In genomic region chr11:118014391-118014995, GRCm38 (mm10) we compare ENCODE assay signal across 16 mouse cellular contexts. TPM values are rescaled to one million over a fixed set of nuclear protein-coding genes. Genes with fewer than 3 reads are reported as not detected.
DNase-seq lines count a peak whose midpoint lies in the region; ATAC-seq lines count a peak whose summit lies in the region.
"Had no signal": no experiment of that assay in that cellular context is flagged by ENCODE, and none has a peak within 500 bp of the region (broad histone marks: within the 10 kb centered on the region; RNA-seq: fewer than 3 reads in every experiment).

No protein-coding gene starts in this region.

- no peak for ATAC-seq in hindbrain, embryonic 12.5 days (ENCODE audit: low FRiP score)
- ATAC-seq in hindbrain, embryonic 14.5 days (ENCODE audit: low FRiP score): no peak
- ATAC-seq in intestine, embryonic 15.5 days: no peak

- no peaks in the 10 kb centered on the region for H3K9me3 ChIP-seq in hindbrain, embryonic 12.5 days (replicated peaks)
- no peaks in the 10 kb centered on the region for H3K9me3 ChIP-seq in hindbrain, embryonic 14.5 days (ENCODE audit: control insufficient read depth, low read length)
- no peaks in the 10 kb centered on the region for H3K9me3 ChIP-seq in intestine, embryonic 15.5 days
- H3K9me3 ChIP-seq: hindbrain, embryonic 15.5 days; liver, embryonic 15.5 days; stomach, embryonic 15.5 days had no signal

- no peak overlapping the region for H3K27ac ChIP-seq in hindbrain, embryonic 12.5 days
- no peak overlapping the region for H3K27ac ChIP-seq in hindbrain, embryonic 14.5 days
- no peak overlapping the region for H3K27ac ChIP-seq in intestine, embryonic 15.5 days
- H3K27ac ChIP-seq: heart, adult 2 months; hindbrain, embryonic 15.5 days; kidney, postnatal 0 days; liver, embryonic 15.5 days; macrophage; stomach, embryonic 15.5 days had no signal

- H3K36me3 ChIP-seq in hindbrain, embryonic 12.5 days: peaks cover 54% of the 10 kb centered on the region
- peaks cover 20% of the 10 kb centered on the region for H3K36me3 ChIP-seq in hindbrain, embryonic 14.5 days (replicated peaks; ENCODE audit: control insufficient read depth, insufficient read depth)
- H3K36me3 ChIP-seq in intestine, embryonic 15.5 days: peaks cover 6% of the 10 kb centered on the region; the same call in 1 of the 2 replicates

- no peak overlapping the region for H3K4me3 ChIP-seq in hindbrain, embryonic 12.5 days
- H3K4me3 ChIP-seq in hindbrain, embryonic 14.5 days (replicated peaks; ENCODE audit: low read length): no peak overlapping the region
- no peak overlapping the region for H3K4me3 ChIP-seq in intestine, embryonic 15.5 days (replicated peaks)
- H3K4me3 ChIP-seq: heart, adult 2 months; hindbrain, embryonic 15.5 days; liver, embryonic 15.5 days; stomach, embryonic 15.5 days had no signal

- no peak for DNase-seq in hindbrain, embryonic 14.5 days (ENCODE audit: low spot score)
- peak; percentile 72 for DNase-seq in T-cell, adult 2 months (ENCODE audit: low spot score)
- peak; percentile 39 to 48 for DNase-seq in natural killer cell, adult 2 months (ENCODE audit: low spot score in 2 of 2)
- peak; percentile 83 for DNase-seq in thymus, postnatal 25 days
- no peak for DNase-seq in layer of hippocampus, adult 18-20 months (ENCODE audit: low spot score in 2 of 2)
- DNase-seq in kidney, postnatal 14 days: no peak
- DNase-seq: cerebellum, adult 18-20 months; embryo, embryonic 11 days had no signal

- H3K27me3 ChIP-seq in hindbrain, embryonic 12.5 days: no peaks in the 10 kb centered on the region
- no peaks in the 10 kb centered on the region for H3K27me3 ChIP-seq in hindbrain, embryonic 14.5 days (ENCODE audit: control insufficient read depth, insufficient read depth, low read length)
- H3K27me3 ChIP-seq in intestine, embryonic 15.5 days (replicated peaks): no peaks in the 10 kb centered on the region
- H3K27me3 ChIP-seq: hindbrain, embryonic 15.5 days; liver, embryonic 15.5 days; stomach, embryonic 15.5 days had no signal

- 0 out of 2 replicates have a peak overlapping the region, but pooled peaks have one; percentile 5 for H3K9ac ChIP-seq in hindbrain, embryonic 12.5 days
- no peak overlapping the region for H3K9ac ChIP-seq in hindbrain, embryonic 14.5 days
- no peak overlapping the region for H3K9ac ChIP-seq in intestine, embryonic 15.5 days
- H3K9ac ChIP-seq: hindbrain, embryonic 15.5 days; liver, embryonic 15.5 days; stomach, embryonic 15.5 days had no signal

- WGBS in hindbrain, embryonic 12.5 days: 84% methylated on average over 12 of the region's 12 CpGs
- 86% methylated on average over 12 of the region's 12 CpGs for WGBS in hindbrain, embryonic 14.5 days
- 78% methylated on average over 12 of the region's 12 CpGs for WGBS in intestine, embryonic 15.5 days

- no peak overlapping the region for H3K4me2 ChIP-seq in hindbrain, embryonic 12.5 days (replicated peaks)
- H3K4me2 ChIP-seq in hindbrain, embryonic 14.5 days (replicated peaks): no peak overlapping the region
- no peak overlapping the region for H3K4me2 ChIP-seq in intestine, embryonic 15.5 days (replicated peaks)
- H3K4me2 ChIP-seq: hindbrain, embryonic 15.5 days; liver, embryonic 15.5 days; stomach, embryonic 15.5 days had no signal

- peaks cover 15% of the 10 kb centered on the region for H3K4me1 ChIP-seq in hindbrain, embryonic 12.5 days
- H3K4me1 ChIP-seq in hindbrain, embryonic 14.5 days (replicated peaks; ENCODE audit: control insufficient read depth, insufficient read depth, low read length): peaks cover 5% of the 10 kb centered on the region; the same call in 1 of the 2 replicates
- peaks cover 40% of the 10 kb centered on the region for H3K4me1 ChIP-seq in intestine, embryonic 15.5 days (replicated peaks)

RNA-seq across cellular contexts. Expression of gene Pgs1, which starts 28.4 kb away (rescaled TPM):
- polyA plus RNA-seq in hindbrain, embryonic 12.5 days (2016; fragmentation: Nextera tagmentation; extraction: Ambion mirVana): 41.8 and 46.7 TPM in 2 replicates
- 48.1 and 56.4 TPM in 2 replicates for polyA plus RNA-seq in hindbrain, embryonic 14.5 days (2014; fragmentation: Nextera tagmentation; extraction: Ambion mirVana)
- 32.6 and 33.5 TPM in 2 replicates for polyA plus RNA-seq in intestine, embryonic 15.5 days (2015; fragmentation: Nextera tagmentation; extraction: Ambion mirVana)
- total RNA-seq in layer of hippocampus, adult 18-20 months (2021): 10 to 100 TPM; 78.8 to 81.7 TPM

RNA-seq across cellular contexts. Expression of gene Socs3, which starts 44.6 kb away (rescaled TPM):
- polyA plus RNA-seq in hindbrain, embryonic 12.5 days (2016; fragmentation: Nextera tagmentation; extraction: Ambion mirVana): 10.4 and 11.8 TPM in 2 replicates
- 2.9 and 3.0 TPM in 2 replicates for polyA plus RNA-seq in hindbrain, embryonic 14.5 days (2014; fragmentation: Nextera tagmentation; extraction: Ambion mirVana)
- 18.4 and 19.1 TPM in 2 replicates for polyA plus RNA-seq in intestine, embryonic 15.5 days (2015; fragmentation: Nextera tagmentation; extraction: Ambion mirVana)
- 1 to 10 TPM; 1.0 to 1.3 TPM for total RNA-seq in layer of hippocampus, adult 18-20 months (2021)

Comparison
In these comparisons a context has a peak if more than half of its experiments do, and no peak if none do; other contexts are left out.
1. DNase-seq: peak in T-cell, adult 2 months (single experiment), natural killer cell, adult 2 months (2 of 2) and thymus, postnatal 25 days (single experiment); none in hindbrain, embryonic 14.5 days (single experiment), layer of hippocampus, adult 18-20 months (0 of 2) and kidney, postnatal 14 days (single experiment).